Mouse (Mus musculus) cortical plate, adult 2 months (tissue): ENCODE results near the gene Phf1.

ENCODE experiments used
- CTCF ChIP-seq: fragments of 200-500 bp; IDR thresholded peaks from 2 replicates; pipeline ENCODE4 v1.5.1; 2011; ENCODE audit warnings: mild to moderate bottlenecking, control low read depth, low read length; ENCODE audit not compliant: insufficient read depth; ENCODE audit errors: extremely low read depth
- POLR2A ChIP-seq: fragments of 200-500 bp; IDR thresholded peaks from 2 replicates; pipeline ENCODE4 v1.6.1; 2011; ENCODE audit warnings: mild to moderate bottlenecking, low read length, control low read depth; ENCODE audit not compliant: insufficient read depth; ENCODE audit errors: extremely low read depth

DNA sequence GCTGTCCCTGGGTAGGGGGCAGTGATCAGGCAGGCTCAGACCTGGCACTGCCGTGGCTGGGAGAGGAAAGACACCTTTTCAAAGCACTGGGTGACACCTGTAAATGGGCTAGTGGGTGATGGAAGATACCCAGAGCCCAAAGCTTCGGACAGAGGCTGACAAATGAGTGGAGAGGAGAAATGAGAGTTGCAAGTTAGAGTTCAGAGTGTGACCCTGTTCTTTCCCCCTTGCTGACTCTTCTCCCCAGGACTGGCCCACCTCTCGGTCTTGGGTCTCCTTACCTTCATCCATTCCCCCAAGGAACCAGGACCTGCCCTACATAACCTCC lies 7.1 kb downstream of the Phf1 start:
- TF ChIP-seq POLR2A (no peak), CTCF (no peak)
